ENCODE assay signal across 27 mouse cellular contexts in genomic region chr5:98024545-98024944, GRCm38 (mm10). TPM values are rescaled to one million over a fixed set of nuclear protein-coding genes. Genes with fewer than 3 reads are reported as not detected.
DNase-seq lines count a peak whose midpoint lies in the region; ATAC-seq and TF ChIP-seq lines count a peak whose summit lies in the region.
"Had no signal": no experiment of that assay in that cellular context is flagged by ENCODE, and none has a peak within 500 bp of the region (broad histone marks: within the 10 kb centered on the region; RNA-seq: fewer than 3 reads in every experiment).

No protein-coding gene starts in this region.

- H3K27me3 ChIP-seq in liver, postnatal 0 days (ENCODE audit: insufficient read depth, low read length): no peaks in the 10 kb centered on the region
- no peaks in the 10 kb centered on the region for H3K27me3 ChIP-seq in liver, embryonic 11.5 days (replicated peaks; ENCODE audit: control insufficient read depth, insufficient read depth, low read length)
- H3K27me3 ChIP-seq: CH12.LX; embryonic facial prominence, embryonic 13.5 days; embryonic facial prominence, embryonic 15.5 days; forebrain, embryonic 12.5 days; Patski had no signal

- no peak for ATAC-seq in liver, postnatal 0 days
- no peak for ATAC-seq in liver, embryonic 11.5 days (replicated peaks; ENCODE audit: low FRiP score)
- peak; percentile 41; the same call in 1 of the 2 replicates for ATAC-seq in megakaryocyte progenitor cell, adult 5-6 weeks (replicated peaks; ENCODE audit: poor library complexity)
- ATAC-seq: activated CD4-positive, CD25-positive, alpha-beta regulatory T cell, adult 4 months; CD4-positive, CD25-positive, alpha-beta regulatory T cell, adult 4 months; forebrain, embryonic 14.5 days; forebrain, postnatal 0 days; Patski had no signal

- TF ChIP-seq EP300 in liver, postnatal 0 days (IDR thresholded peaks at IDR 0.05; ENCODE audit: low read depth): 0 out of 2 replicates have a peak, but pooled peaks have one; percentile 30

- no peak overlapping the region for H3K9ac ChIP-seq in liver, postnatal 0 days (replicated peaks)
- H3K9ac ChIP-seq in liver, embryonic 11.5 days (ENCODE audit: low read depth, low read length): no peak overlapping the region
- H3K9ac ChIP-seq: embryonic facial prominence, embryonic 13.5 days; embryonic facial prominence, embryonic 15.5 days; forebrain, embryonic 12.5 days; forebrain, postnatal 0 days had no signal

- no peak overlapping the region for H3K4me3 ChIP-seq in liver, postnatal 0 days (ENCODE audit: low read depth, low read length)
- no peak overlapping the region for H3K4me3 ChIP-seq in liver, embryonic 11.5 days (ENCODE audit: low read depth, low read length)
- H3K4me3 ChIP-seq: embryonic facial prominence, embryonic 13.5 days; embryonic facial prominence, embryonic 15.5 days; erythroblast, embryonic 14.5 days; forebrain, embryonic 10.5 days; forebrain, embryonic 12.5 days had no signal

- no peak overlapping the region for H3K4me2 ChIP-seq in liver, postnatal 0 days (ENCODE audit: low read depth, low read length)
- H3K4me2 ChIP-seq in liver, embryonic 11.5 days: no peak overlapping the region
- H3K4me2 ChIP-seq: embryonic facial prominence, embryonic 13.5 days; embryonic facial prominence, embryonic 15.5 days; forebrain, embryonic 12.5 days had no signal

- WGBS in liver, postnatal 0 days (ENCODE audit: insufficient replicate concordance): 84% methylated on average over 2 of the region's 2 CpGs
- WGBS in liver, embryonic 11.5 days: 85% methylated on average over 2 of the region's 2 CpGs

- peaks cover 13% of the 10 kb centered on the region; the same call in 1 of the 2 replicates for H3K36me3 ChIP-seq in liver, postnatal 0 days (replicated peaks; ENCODE audit: insufficient read depth, low read length)
- no peaks in the 10 kb centered on the region for H3K36me3 ChIP-seq in liver, embryonic 11.5 days (ENCODE audit: control insufficient read depth, insufficient read depth, low read length)
- H3K36me3 ChIP-seq: G1E had no signal

- no peak for DNase-seq in liver, postnatal 0 days
- DNase-seq in liver, embryonic 11.5 days (ENCODE audit: low spot score): no peak
- no peak for DNase-seq in gastrocnemius, postnatal 25 days
- no peak for DNase-seq in left cerebral cortex, postnatal 10 days (ENCODE audit: extremely low spot score in 1 of 2, low spot score in 2 of 2)
- DNase-seq: adrenal gland, adult 8-10 months; adrenal gland, postnatal 14 days; B cell, adult 2 months; cerebellum, adult 11 months; cerebellum, adult 18-20 months; cerebellum, adult 8-10 months; cerebellum, adult 9-11 months; cerebellum, postnatal 14 days; cerebellum, postnatal 36 days; embryo, embryonic 11 days; forebrain, postnatal 0 days had no signal

- 0 out of 2 replicates have a peak, but pooled peaks cover 2% of the 10 kb centered on the region for H3K4me1 ChIP-seq in liver, postnatal 0 days (ENCODE audit: insufficient read depth)
- peaks cover 2% of the 10 kb centered on the region; the same call in 1 of the 2 replicates for H3K4me1 ChIP-seq in liver, embryonic 11.5 days (replicated peaks; ENCODE audit: control insufficient read depth, insufficient read depth, low read length)
- H3K4me1 ChIP-seq: embryonic facial prominence, embryonic 15.5 days had no signal

- no peak for TF ChIP-seq CTCF in liver, postnatal 0 days (IDR thresholded peaks at IDR 0.05; ENCODE audit: low read depth)

- H3K27ac ChIP-seq in liver, postnatal 0 days (ENCODE audit: low read depth): no peak overlapping the region
- no peak overlapping the region for H3K27ac ChIP-seq in liver, embryonic 11.5 days (ENCODE audit: low read depth, low read length)
- H3K27ac ChIP-seq: embryonic facial prominence, embryonic 13.5 days; embryonic facial prominence, embryonic 15.5 days; forebrain, embryonic 10.5 days; forebrain, embryonic 12.5 days had no signal

- intact Hi-C loops in left cerebral cortex, postnatal 10 days (cut with DNase I): loop anchor here (10.0 kb wide), 1 partner anchor 900 kb away; no protein-coding TSS in a partner anchor

- H3K9me3 ChIP-seq in liver, postnatal 0 days (ENCODE audit: low read length): no peaks in the 10 kb centered on the region
- no peaks in the 10 kb centered on the region for H3K9me3 ChIP-seq in liver, embryonic 11.5 days (ENCODE audit: control insufficient read depth, low read length)
- H3K9me3 ChIP-seq: embryonic facial prominence, embryonic 13.5 days; embryonic facial prominence, embryonic 15.5 days; forebrain, embryonic 10.5 days; forebrain, embryonic 12.5 days had no signal

RNA-seq across cellular contexts. Expression of gene Antxr2, which starts 6.3 kb away (rescaled TPM):
- polyA plus RNA-seq in liver, postnatal 0 days (2015; fragmentation: Nextera tagmentation; extraction: Ambion mirVana): 4.6 and 5.8 TPM in 2 replicates
- polyA plus RNA-seq in liver, embryonic 11.5 days (2014; fragmentation: Nextera tagmentation; extraction: Ambion mirVana): 7.0 and 8.3 TPM in 2 replicates
- total RNA-seq in megakaryocyte progenitor cell, adult 5-6 weeks (2015): 5.2 and 7.5 TPM in 2 replicates
- total RNA-seq in megakaryocyte progenitor cell, adult 5-6 weeks (2017): 4.8 and 7.6 TPM in 2 replicates
- total RNA-seq in gastrocnemius, postnatal 25 days (2021): 10 to 100 TPM in 1 of 2 experiments, 1 to 10 TPM in 1; 9.3 to 11.0 TPM
- total RNA-seq in left cerebral cortex, postnatal 10 days (2021): 1 to 10 TPM; 2.7 to 3.2 TPM
- polyA plus RNA-seq: G1E had no signal
